Mouse (Mus musculus) stomach, postnatal 0 days (tissue): ENCODE results near the gene Pde10a.

Source experiments
- CTCF ChIP-seq: IDR thresholded peaks from 2 replicates; pipeline ENCODE4 v1.5.1; 2016; ENCODE audit warnings: antibody characterized with exemption, low read depth, mild to moderate bottlenecking, moderate library complexity
- EP300 ChIP-seq: optimal IDR thresholded peaks from 2 replicates; pipeline ENCODE3; 2016; ENCODE audit warnings: antibody characterized with exemption

DNA sequence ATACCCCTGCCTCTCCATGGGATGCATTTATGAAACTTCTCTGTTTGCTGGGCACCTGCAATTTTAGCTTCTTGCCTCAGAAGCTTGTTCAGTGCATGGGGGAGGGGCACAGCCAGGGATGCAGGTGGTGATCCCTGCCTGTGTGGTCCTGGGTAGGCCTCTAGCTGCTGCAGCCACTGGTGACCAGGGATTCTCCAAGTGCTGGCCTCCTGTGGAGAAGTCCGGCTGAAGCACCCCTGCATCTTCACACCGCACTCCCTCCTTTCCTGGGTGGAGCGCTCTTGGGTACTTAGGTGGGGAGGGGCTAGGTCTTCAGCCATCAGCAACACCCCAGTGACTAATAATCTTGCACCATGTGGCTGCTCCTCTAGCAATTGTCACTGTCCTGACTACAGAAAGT lies 1.2 kb upstream of the Pde10a start:
- TF ChIP-seq CTCF (no peak), EP300 (no peak)
